Mouse (Mus musculus) MEL (cell line): Measurements from ENCODE around the gene Cyp2c23. TPM values are rescaled to one million over a fixed set of nuclear protein-coding genes. Genes with fewer than 3 reads are reported as not detected.
A peak's percentile ranks its signal among the peaks of the same experiment; 100 is the strongest.

Experiments
- DNase-seq: peaks from one replicate; pipeline ENCODE4 v3.0.0; 2011; ENCODE audit warnings: low read depth, low spot score
- H3K27ac ChIP-seq: 2 replicates; pipeline ENCODE4 v1.5.1; 2012; ENCODE audit warnings: low read depth, mild to moderate bottlenecking, control low read depth, low read length, moderate library complexity; ENCODE audit not compliant: control insufficient read depth
- H3K27me3 ChIP-seq, 2 experiments: fragments of 150-350 bp in 1 of 2; sonication (generic) in 1 of 2; 2 replicates each; pipeline ENCODE4 v1.6.1; 2012; ENCODE audit warnings: low read length in 2 of 2, mild to moderate bottlenecking in 2 of 2, improper control_type of control experiment in 1 of 2, moderate library complexity in 1 of 2; ENCODE audit not compliant: insufficient read depth in 2 of 2, control insufficient read depth in 1 of 2
- H3K36me3 ChIP-seq, 2 experiments: 2 replicates each; pipeline ENCODE4 v1.6.1; 2012 to 2014; ENCODE audit warnings: low read length in 2 of 2, improper control_type of control experiment in 1 of 2, inconsistent platforms in 1 of 2, mild to moderate bottlenecking in 1 of 2; ENCODE audit not compliant: insufficient read depth in 2 of 2, control insufficient read depth in 1 of 2
- H3K4me1 ChIP-seq, 2 experiments: fragments of 150-350 bp in 1 of 2; sonication (generic) in 1 of 2; 2 replicates each; pipeline ENCODE4 v1.6.1; 2012; ENCODE audit warnings: low read length in 2 of 2, improper control_type of control experiment in 1 of 2, mild to moderate bottlenecking in 1 of 2; ENCODE audit not compliant: insufficient read depth in 2 of 2, control insufficient read depth in 1 of 2
- H3K4me3 ChIP-seq, 2 experiments: fragments of 150-350 bp in 1 of 2; sonication (generic) in 1 of 2; 2 replicates each; pipeline ENCODE4 v1.5.1; 2012; ENCODE audit warnings: low read depth in 2 of 2, low read length in 2 of 2, mild to moderate bottlenecking in 2 of 2, moderate library complexity in 2 of 2, control low read depth in 1 of 2, improper control_type of control experiment in 1 of 2; ENCODE audit not compliant: control insufficient read depth in 1 of 2, insufficient read depth in 1 of 2
- H3K79me2 ChIP-seq: 2 replicates; pipeline ENCODE4 v1.6.1; 2012; ENCODE audit warnings: mild to moderate bottlenecking, low read length, moderate library complexity; ENCODE audit not compliant: control insufficient read depth, poor library complexity, insufficient read depth
- H3K9ac ChIP-seq: 2 replicates; pipeline ENCODE4 v1.6.1; 2012; ENCODE audit warnings: low read depth, mild to moderate bottlenecking, control low read depth, low read length, moderate library complexity; ENCODE audit not compliant: control insufficient read depth, poor library complexity, severe bottlenecking
- H3K9me3 ChIP-seq: fragments of 150-350 bp; sonication (generic); replicated peaks from 2 replicates; pipeline ENCODE4 v1.6.1; 2012; ENCODE audit warnings: mild to moderate bottlenecking, low read length, improper control_type of control experiment, moderate library complexity; ENCODE audit not compliant: insufficient read depth
- BHLHE40 ChIP-seq: IDR thresholded peaks from 2 replicates; pipeline ENCODE4 v1.6.1; 2012; ENCODE audit warnings: low read depth, mild to moderate bottlenecking, inconsistent platforms, low read length, improper control_type of control experiment, borderline replicate concordance
- CHD2 ChIP-seq: IDR thresholded peaks from 2 replicates; pipeline ENCODE4 v1.6.1; 2011; ENCODE audit warnings: low read length, improper control_type of control experiment
- CTCF ChIP-seq, 3 experiments: IDR thresholded peaks in 2 of 3; conservative IDR thresholded peaks in 1 of 3; 2 replicates each; pipeline ENCODE4 v1.5.1; 2011 to 2012; ENCODE audit warnings: low read length in 3 of 3, low read depth in 2 of 3, mild to moderate bottlenecking in 2 of 3, improper control_type of control experiment in 1 of 3, inconsistent platforms in 1 of 3, mixed read lengths in 1 of 3, moderate library complexity in 1 of 3; ENCODE audit not compliant: control insufficient read depth in 1 of 3, insufficient read depth in 1 of 3, poor library complexity in 1 of 3, severe bottlenecking in 1 of 3
- E2F4 ChIP-seq: IDR thresholded peaks from 2 replicates; pipeline ENCODE4 v1.6.1; 2011; ENCODE audit warnings: low read depth, low read length, improper control_type of control experiment, borderline replicate concordance
- ETS1 ChIP-seq: IDR thresholded peaks from 2 replicates; pipeline ENCODE4 v1.6.1; 2012; ENCODE audit warnings: low read depth, mild to moderate bottlenecking, inconsistent platforms, low read length, improper control_type of control experiment, moderate library complexity
- JUND ChIP-seq: IDR thresholded peaks from 2 replicates; pipeline ENCODE4 v1.6.1; 2011; ENCODE audit warnings: low read depth, mild to moderate bottlenecking, improper control_type of control experiment, low read length
- MAX ChIP-seq: IDR thresholded peaks from 2 replicates; pipeline ENCODE4 v1.6.1; 2011; ENCODE audit warnings: low read length, improper control_type of control experiment
- MAZ ChIP-seq: IDR thresholded peaks from 2 replicates; pipeline ENCODE4 v1.6.1; 2012; ENCODE audit warnings: low read depth, mild to moderate bottlenecking, inconsistent platforms, low read length, improper control_type of control experiment
- MXI1 ChIP-seq: IDR thresholded peaks from 2 replicates; pipeline ENCODE4 v1.6.1; 2011; ENCODE audit warnings: mild to moderate bottlenecking, low read depth, low read length, improper control_type of control experiment
- MYB ChIP-seq: IDR thresholded peaks from 2 replicates; pipeline ENCODE4 v1.6.1; 2011; ENCODE audit warnings: mild to moderate bottlenecking, low read depth, low read length, improper control_type of control experiment
- MYC ChIP-seq: IDR thresholded peaks from 2 replicates; pipeline ENCODE4 v1.6.1; 2011; ENCODE audit warnings: low read depth, mild to moderate bottlenecking, low read length, improper control_type of control experiment, moderate library complexity
- NRF1 ChIP-seq: IDR thresholded peaks from 2 replicates; pipeline ENCODE4 v1.6.1; 2014; ENCODE audit warnings: low read depth, mild to moderate bottlenecking, inconsistent platforms, low read length, improper control_type of control experiment, moderate library complexity; ENCODE audit not compliant: poor library complexity, insufficient read depth, severe bottlenecking
- RAD21 ChIP-seq: IDR thresholded peaks from 2 replicates; pipeline ENCODE4 v1.6.1; 2011; ENCODE audit warnings: mild to moderate bottlenecking, low read depth, low read length, improper control_type of control experiment
- SMC3 ChIP-seq: IDR thresholded peaks from 2 replicates; pipeline ENCODE4 v1.6.1; 2011; ENCODE audit warnings: low read depth, low read length, improper control_type of control experiment
- TBP ChIP-seq: IDR thresholded peaks from 2 replicates; pipeline ENCODE4 v1.8.0; 2011; ENCODE audit warnings: low read depth, low read length, improper control_type of control experiment
- TCF12 ChIP-seq: IDR thresholded peaks from 2 replicates; pipeline ENCODE4 v1.6.1; 2014; ENCODE audit warnings: low read depth, mild to moderate bottlenecking, inconsistent platforms, low read length, improper control_type of control experiment, moderate library complexity
- UBTF ChIP-seq: IDR thresholded peaks from 2 replicates; pipeline ENCODE4 v1.6.1; 2012; ENCODE audit warnings: low read depth, mild to moderate bottlenecking, inconsistent platforms, low read length, improper control_type of control experiment, moderate library complexity, borderline replicate concordance; ENCODE audit not compliant: insufficient read depth
- USF1 ChIP-seq: IDR thresholded peaks from 2 replicates; pipeline ENCODE4 v1.6.1; 2014; ENCODE audit warnings: low read depth, mild to moderate bottlenecking, inconsistent platforms, low read length, improper control_type of control experiment, moderate library complexity
- USF2 ChIP-seq, 2 experiments: IDR thresholded peaks; 2 replicates each; pipeline ENCODE4 v1.6.1; 2011 to 2012; ENCODE audit warnings: improper control_type of control experiment in 2 of 2, low read length in 2 of 2, borderline replicate concordance in 1 of 2, inconsistent platforms in 1 of 2, low read depth in 1 of 2, mild to moderate bottlenecking in 1 of 2; ENCODE audit not compliant: insufficient read depth in 1 of 2
- ZC3H11A ChIP-seq: IDR thresholded peaks from 2 replicates; pipeline ENCODE4 v1.6.1; 2012; ENCODE audit warnings: low read depth, mild to moderate bottlenecking, inconsistent platforms, low read length, improper control_type of control experiment
- ZKSCAN1 ChIP-seq: IDR thresholded peaks from 2 replicates; pipeline ENCODE4 v1.6.1; 2012; ENCODE audit warnings: low read depth, mild to moderate bottlenecking, inconsistent platforms, low read length, improper control_type of control experiment, moderate library complexity
- polyA plus RNA-seq, 2 experiments: library from polyadenylated mRNA; stranded (reverse) in 1 of 2; unstranded in 1 of 2; fragments of >175 nt in 1 of 2; fragments of >200 nt in 1 of 2; gene quantifications; 2 replicates each; pipeline versions ENCODE4 v1.2.1 to v1.2.4; 2012; ENCODE audit warnings: low replicate concordance in 2 of 2, low read depth in 1 of 2; ENCODE audit not compliant: insufficient read length in 2 of 2, insufficient read depth in 1 of 2, missing spikeins in 1 of 2
- total RNA-seq: library from RNA; depleted of rRNA; stranded (reverse); fragments of 300-350 nt; gene quantifications from 2 replicates; pipeline ENCODE4 v1.2.3, GENCODE M21; 2012

Cyp2c23 gene
- total and polyA plus RNA-seq, 3 experiments, result not detected

- Histone ChIP-seq H3K27ac (no peak overlapping the region), H3K9ac (no peak overlapping the region), H3K36me3 (no peaks in the 10 kb centered on the region), H3K4me1 (peaks cover 2 to 6% of the 10 kb centered on the region in 2 experiments; a peak in 3 of 4 replicates), H3K27me3 (no peaks in the 10 kb centered on the region), H3K79me2 (no peaks in the 10 kb centered on the region), H3K9me3 (no peaks in the 10 kb centered on the region), H3K4me3 (no peak overlapping the region)
- TF ChIP-seq MYB, result 0 out of 2 replicates have a peak, but pooled peaks have one; percentile 6
- TF ChIP-seq JUND, result no peak
- TF ChIP-seq UBTF, result no peak
- peak; percentile 44 for DNase-seq
Observed at GRCm38 (mm10) chr19:44026956-44027530, 2.0 kb downstream of the Cyp2c23 start.

- Histone ChIP-seq H3K27me3 (no peaks in the 10 kb centered on the region), H3K9me3 (no peaks in the 10 kb centered on the region), H3K4me3 (no peak overlapping the region), H3K79me2 (no peaks in the 10 kb centered on the region)
- TF ChIP-seq MAZ (no peak), NRF1 (no peak), CHD2 (no peak), BHLHE40 (no peak), MAX (peak; percentile 84), USF2 (IDR thresholded peaks at IDR 0.05; ENCODE audit: borderline replicate concordance in 1 of 2, insufficient read depth in 1 of 2, low read depth in 1 of 2, low read length in 2 of 2) (peak in 1 of 2 experiments; percentile 75; a peak in 1 of 4 replicates), ZC3H11A (no peak), ZKSCAN1 (no peak), ETS1 (no peak), MXI1 (peak; percentile 61; the same call in 1 of the 2 replicates), MYC (no peak), USF1 (peak; percentile 86), UBTF (no peak), RAD21 (no peak), SMC3 (no peak), TBP (no peak), TCF12 (no peak), CTCF (IDR thresholded peaks at IDR 0.05 in 2 of 3, conservative IDR thresholded peaks at IDR 0.05 in 1 of 3; ENCODE audit: control insufficient read depth in 1 of 3, insufficient read depth in 1 of 3, low read depth in 2 of 3, low read length in 3 of 3, poor library complexity in 1 of 3, severe bottlenecking in 1 of 3) (no peak), E2F4 (no peak)
- TF ChIP-seq, all 39 proteins: peak for 4
- Histone ChIP-seq H3K36me3 (no peaks in the 10 kb centered on the region), H3K4me1 (peaks cover 2 to 6% of the 10 kb centered on the region in 2 experiments; a peak in 3 of 4 replicates), H3K9ac (no peak overlapping the region), H3K27ac (no peak overlapping the region)
- peak; percentile 24 for DNase-seq
Observed at GRCm38 (mm10) chr19:44024921-44025585, 4.0 kb downstream of the Cyp2c23 start.
